In the genomic region with DNA sequence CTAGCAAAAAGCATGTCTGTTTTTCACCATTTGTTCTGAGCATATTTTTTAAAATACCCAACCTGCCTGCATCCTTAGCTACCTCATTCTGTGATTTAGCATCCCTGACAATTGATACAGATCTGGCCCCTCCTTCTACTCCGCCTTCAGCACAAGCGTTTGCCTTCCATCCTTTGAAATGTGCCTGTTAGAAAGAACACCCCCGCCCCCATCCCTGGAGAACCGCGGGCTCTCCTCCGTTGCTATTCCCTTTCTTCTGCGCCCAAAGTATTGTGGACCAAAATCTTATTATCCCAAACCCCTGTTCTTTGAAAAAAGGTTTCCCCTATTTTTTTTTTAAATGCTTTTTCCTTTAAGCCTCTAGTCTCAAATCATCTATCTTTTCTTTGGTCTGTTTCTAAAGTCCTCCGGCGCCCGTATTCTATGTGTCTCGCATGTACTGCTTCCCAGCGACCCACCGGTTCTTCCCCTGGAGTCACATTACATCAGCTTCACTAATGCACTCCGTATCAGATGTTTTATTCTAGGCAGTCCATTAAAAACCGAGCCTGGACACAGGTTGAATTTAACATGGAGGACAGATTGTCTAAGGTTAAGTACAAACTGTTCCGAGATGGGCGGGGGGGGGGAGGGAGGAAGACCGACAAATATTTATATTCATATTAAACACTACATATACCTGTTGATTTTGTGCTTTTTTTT, we compare ENCODE assay signal across 8 mouse cellular contexts. TPM values are rescaled to one million over a fixed set of nuclear protein-coding genes. Genes with fewer than 3 reads are reported as not detected.
DNase-seq lines count a peak whose midpoint lies in the region; ATAC-seq lines count a peak whose summit lies in the region.

No protein-coding gene starts in this region.

- H3K4me1 ChIP-seq in forebrain, embryonic 16.5 days (replicated peaks; ENCODE audit: control insufficient read depth, insufficient read depth, low read length) = peaks cover 36% of the 10 kb centered on the region
- H3K4me1 ChIP-seq in limb, embryonic 11.5 days (ENCODE audit: control insufficient read depth, insufficient read depth, low read length) = no peaks in the 10 kb centered on the region

- H3K36me3 ChIP-seq in forebrain, embryonic 16.5 days (ENCODE audit: control insufficient read depth, insufficient read depth) = no peaks in the 10 kb centered on the region
- no peaks in the 10 kb centered on the region for H3K36me3 ChIP-seq in limb, embryonic 11.5 days (ENCODE audit: control insufficient read depth, insufficient read depth, low read length)

- DNase-seq in frontal cortex, postnatal 25 days (ENCODE audit: low spot score in 2 of 2) = no peak
- DNase-seq in brain, embryonic 18.5 days (ENCODE audit: low read depth, low spot score) = peak; percentile 60
- DNase-seq in limb, embryonic 11.5 days (ENCODE audit: low spot score) = no peak
- DNase-seq in retina, postnatal 1 day = peak; percentile 28
- no peak for DNase-seq in gastrocnemius, postnatal 36 days

- under 1% methylated on average over 18 of the region's 18 CpGs for WGBS in forebrain, embryonic 16.5 days
- WGBS in limb, embryonic 11.5 days = under 1% methylated on average over 18 of the region's 18 CpGs

- H3K27ac ChIP-seq in forebrain, embryonic 16.5 days (ENCODE audit: low read length) = peak overlapping the region; percentile 75
- H3K27ac ChIP-seq in limb, embryonic 11.5 days (replicated peaks; ENCODE audit: low read depth, low read length) = no peak overlapping the region

- peak overlapping the region; percentile 86 for H3K9ac ChIP-seq in forebrain, embryonic 16.5 days (replicated peaks; ENCODE audit: low read depth, low read length)
- H3K9ac ChIP-seq in limb, embryonic 11.5 days (ENCODE audit: low read length) = no peak overlapping the region

- no peaks in the 10 kb centered on the region for H3K9me3 ChIP-seq in forebrain, embryonic 16.5 days (ENCODE audit: control insufficient read depth, low read length)
- H3K9me3 ChIP-seq in limb, embryonic 11.5 days (ENCODE audit: control insufficient read depth, low read length) = no peaks in the 10 kb centered on the region

- intact Hi-C loops in gastrocnemius, postnatal 36 days (cut with DNase I) = no loop called here

- H3K27me3 ChIP-seq in forebrain, embryonic 16.5 days (replicated peaks; ENCODE audit: control insufficient read depth, insufficient read depth, low read length) = no peaks in the 10 kb centered on the region
- peaks cover 6% of the 10 kb centered on the region; the same call in 1 of the 2 replicates for H3K27me3 ChIP-seq in limb, embryonic 11.5 days (ENCODE audit: control insufficient read depth, insufficient read depth, low read length)

- ATAC-seq in frontal cortex, adult (ENCODE audit: low TSS enrichment) = peak; percentile 31
- ATAC-seq in forebrain, embryonic 16.5 days = peak; percentile 19; the same call in 1 of the 2 replicates
- peak; percentile 32; the same call in 1 of the 2 replicates for ATAC-seq in limb, embryonic 11.5 days (ENCODE audit: insufficient number of reproducible peaks, low FRiP score, low TSS enrichment, low read depth)
- no peak for ATAC-seq in erythroblast, adult 5-6 weeks (replicated peaks; ENCODE audit: low FRiP score, poor library complexity, severe bottlenecking)

- peak overlapping the region; percentile 80 for H3K4me2 ChIP-seq in forebrain, embryonic 16.5 days (ENCODE audit: low read length)
- peak overlapping the region; percentile 100 for H3K4me2 ChIP-seq in limb, embryonic 11.5 days (ENCODE audit: low read depth, severe bottlenecking)

- peak overlapping the region; percentile 93 for H3K4me3 ChIP-seq in forebrain, embryonic 16.5 days (replicated peaks; ENCODE audit: low read length)
- H3K4me3 ChIP-seq in limb, embryonic 11.5 days (ENCODE audit: low read depth, low read length) = peak overlapping the region; percentile 59

RNA-seq across cellular contexts. Expression of a gene that starts 0.6 kb away (rescaled TPM):
- 1,188 and 1,480 TPM in 2 replicates for polyA plus RNA-seq in forebrain, embryonic 16.5 days (2015; fragmentation: Nextera tagmentation; extraction: Ambion mirVana)
- polyA plus RNA-seq in limb, embryonic 11.5 days (2014; fragmentation: Nextera tagmentation; extraction: Ambion mirVana) = 42.6 and 57.8 TPM in 2 replicates
- total RNA-seq in gastrocnemius, postnatal 36 days (2021) = 1 to 10 TPM; 3.3 to 5.0 TPM
- total RNA-seq in erythroblast, adult 5-6 weeks (2015; ENCODE audit: low replicate concordance) = not detected in 2 replicates
- 0.98 TPM in 1 of 2 replicates, not detected in the other for total RNA-seq in erythroblast, adult 5-6 weeks (2017; ENCODE audit: low replicate concordance)

RNA-seq across cellular contexts. Expression of a gene that starts 56.8 kb away (rescaled TPM):
- 92.2 and 99.1 TPM in 2 replicates for polyA plus RNA-seq in forebrain, embryonic 16.5 days (2015; fragmentation: Nextera tagmentation; extraction: Ambion mirVana)
- 37.9 and 38.5 TPM in 2 replicates for polyA plus RNA-seq in limb, embryonic 11.5 days (2014; fragmentation: Nextera tagmentation; extraction: Ambion mirVana)
- total RNA-seq in gastrocnemius, postnatal 36 days (2021) = 10 to 100 TPM; 32.0 to 39.1 TPM
- total RNA-seq in erythroblast, adult 5-6 weeks (2015; ENCODE audit: low replicate concordance) = not detected in 2 replicates
- total RNA-seq in erythroblast, adult 5-6 weeks (2017; ENCODE audit: low replicate concordance) = 0.34 TPM in 1 of 2 replicates, not detected in the other

Comparison
In these comparisons a context has a peak if more than half of its experiments do, and no peak if none do; other contexts are left out.
1. DNase-seq: peak in brain, embryonic 18.5 days (single experiment) and retina, postnatal 1 day (single experiment); none in frontal cortex, postnatal 25 days (0 of 2), limb, embryonic 11.5 days (single experiment) and gastrocnemius, postnatal 36 days (0 of 2).
2. RNA of a gene that starts 56.8 kb away (total RNA-seq): 32.0 to 39.1 TPM in gastrocnemius, postnatal 36 days; 0.34 TPM in erythroblast, adult 5-6 weeks; every median in the first group is over 10 times any median in the second.